Mouse (Mus musculus) embryonic facial prominence, embryonic 15.5 days (tissue): ENCODE measurements around the gene Mrpl23. TPM values are rescaled to one million over a fixed set of nuclear protein-coding genes. Genes with fewer than 3 reads are reported as not detected.
A peak's percentile ranks its signal among the peaks of the same experiment; 100 is the strongest.

Experiments
- ATAC-seq: fragments of 200-750 bp; cut with Nextera tagmentation; 2 replicates; pipeline ENCODE4 v1.8.0; 2017; ENCODE audit warnings: low read depth, moderate TSS enrichment; ENCODE audit not compliant: insufficient number of reproducible peaks, low FRiP score, low TSS enrichment
- H3K27ac ChIP-seq: fragments of 300-500 bp; sonication (generic); replicated peaks from 2 replicates; pipeline ENCODE4 v1.5.1; 2015; ENCODE audit warnings: mild to moderate bottlenecking, inconsistent platforms
- H3K27me3 ChIP-seq: fragments of 300-500 bp; sonication (generic); 2 replicates; pipeline ENCODE4 v1.6.1; 2015; ENCODE audit warnings: inconsistent platforms
- H3K36me3 ChIP-seq: fragments of 300-500 bp; sonication (generic); 2 replicates; pipeline ENCODE4 v1.6.1; 2015; ENCODE audit warnings: mild to moderate bottlenecking, inconsistent platforms
- H3K4me1 ChIP-seq: fragments of 300-500 bp; sonication (generic); 2 replicates; pipeline ENCODE4 v1.6.1; 2015; ENCODE audit warnings: inconsistent platforms
- H3K4me2 ChIP-seq: fragments of 300-500 bp; sonication (generic); replicated peaks from 2 replicates; pipeline ENCODE4 v1.6.1; 2015; ENCODE audit warnings: mild to moderate bottlenecking, inconsistent platforms
- H3K4me3 ChIP-seq: fragments of 300-500 bp; sonication (generic); replicated peaks from 2 replicates; pipeline ENCODE4 v1.5.1; 2015; ENCODE audit warnings: mild to moderate bottlenecking, inconsistent platforms
- H3K9ac ChIP-seq: fragments of 300-500 bp; sonication (generic); 2 replicates; pipeline ENCODE4 v1.6.1; 2015; ENCODE audit warnings: inconsistent platforms
- H3K9me3 ChIP-seq: fragments of 300-500 bp; sonication (generic); replicated peaks from 2 replicates; pipeline ENCODE4 v1.6.1; 2016; ENCODE audit warnings: inconsistent platforms
- WGBS: fragments of 180-500 bp; shearing (Covaris S2); methylation state at CpG from one replicate; pipeline ENCODE4 v1.1.7; 2015; 5-methylcytosine and 5-hydroxymethylcytosine counted together
- polyA plus RNA-seq: library from polyadenylated mRNA; unstranded; fragments of >200 nt; fragmentation: Nextera tagmentation; extraction: Ambion mirVana; gene quantifications from 2 replicates; pipeline ENCODE4 v1.2.1, GENCODE M21; 2015

Gene Mrpl23
- polyA plus RNA-seq, 1 experiment from 2014 or later, result 32.7 TPM

DNA sequence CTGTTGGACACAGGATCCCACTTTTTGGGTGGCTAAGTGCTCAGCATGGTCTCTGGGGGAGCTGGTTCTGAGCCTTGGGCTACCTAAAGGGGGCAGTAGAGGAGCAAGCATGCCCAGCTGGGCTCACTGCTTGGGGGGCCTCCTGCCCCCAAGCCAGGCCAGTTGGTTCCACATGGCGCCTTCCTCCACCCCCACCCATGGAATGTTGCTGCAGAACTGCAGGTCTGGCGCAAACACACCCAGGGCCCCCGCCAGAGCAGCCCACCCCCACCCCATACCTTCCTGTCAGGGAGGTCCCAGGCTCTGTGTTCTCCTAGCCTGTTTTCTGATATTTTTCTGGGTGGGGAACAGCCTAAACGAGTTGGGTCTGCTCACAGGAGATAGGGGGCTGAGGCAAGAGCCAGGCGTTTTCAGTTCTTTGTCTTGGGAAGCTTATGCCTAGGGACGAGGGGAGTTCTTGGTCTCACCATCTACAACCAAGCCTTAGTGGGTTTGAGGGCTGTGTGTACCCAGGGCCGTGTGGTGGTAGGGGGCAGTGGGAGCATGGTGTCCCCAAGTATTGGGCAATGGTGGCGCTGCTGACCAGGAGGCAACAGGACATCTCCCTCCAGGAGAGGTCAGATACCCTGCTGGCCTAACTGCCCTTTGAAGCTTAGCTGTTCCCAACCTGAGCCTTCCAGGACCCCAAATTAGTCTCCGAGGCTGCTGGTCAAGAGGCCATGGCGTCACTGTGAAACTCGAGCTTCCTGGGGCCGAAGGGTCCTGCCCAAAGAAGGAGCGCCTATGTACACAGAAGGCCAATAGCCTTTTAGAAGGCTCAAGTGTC, 20.3 kb downstream of the Mrpl23 start:
- H3K9me3 ChIP-seq, result no peaks in the 10 kb centered on the region
- 21% methylated on average over 13 of the region's 13 CpGs for WGBS
- H3K27me3 ChIP-seq, result no peaks in the 10 kb centered on the region
- H3K4me3 ChIP-seq, result no peak overlapping the region
- no peak overlapping the region for H3K4me2 ChIP-seq
- H3K9ac ChIP-seq, result no peak overlapping the region
- H3K4me1 ChIP-seq, result peaks cover 48% of the 10 kb centered on the region
- H3K27ac ChIP-seq, result peak overlapping the region; percentile 89
- H3K36me3 ChIP-seq, result no peaks in the 10 kb centered on the region
- peak; percentile 30 for ATAC-seq

DNA sequence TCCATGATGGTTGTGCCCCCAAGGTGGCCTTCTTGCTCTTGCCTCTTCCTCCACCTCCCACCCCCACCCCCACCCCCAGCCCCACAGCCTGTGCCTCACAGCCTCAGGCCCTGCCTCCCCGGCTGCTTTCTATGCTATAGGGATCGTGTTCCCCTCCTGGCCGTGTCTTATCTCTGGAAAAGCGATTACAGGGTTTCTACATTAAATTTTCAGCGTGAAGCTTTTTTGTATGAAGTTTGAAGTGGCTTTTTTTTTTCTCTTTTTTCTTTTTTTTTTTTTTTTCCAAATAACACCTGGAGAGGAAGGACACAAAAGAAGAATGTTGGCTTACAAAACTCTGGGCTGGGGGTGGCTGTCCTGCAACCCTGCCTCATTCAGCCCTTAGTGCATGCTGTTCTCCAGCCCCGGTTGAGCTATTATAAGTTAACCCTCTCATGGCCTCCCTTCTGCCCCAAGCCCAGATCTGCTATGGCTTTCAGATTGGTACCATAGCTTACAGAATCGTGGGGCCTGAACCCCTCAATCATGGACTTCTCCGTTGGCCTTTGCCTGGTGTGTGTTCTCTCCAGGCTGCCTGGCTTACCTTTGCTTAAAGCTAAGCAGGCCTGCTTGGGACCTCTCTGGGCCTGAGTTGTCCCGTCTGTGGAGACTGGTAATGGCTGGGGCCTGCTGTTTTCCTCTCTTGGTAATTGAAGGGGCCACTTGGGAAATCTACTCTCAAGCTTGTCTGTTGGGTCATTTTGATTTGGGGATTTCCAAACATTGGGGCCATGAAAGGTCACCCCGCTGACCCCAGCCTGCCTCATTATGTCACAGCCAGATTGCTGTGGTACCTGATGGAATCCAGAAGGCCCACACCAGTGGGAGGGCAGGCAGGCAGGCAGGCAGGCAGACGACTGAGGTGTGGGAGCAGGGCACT, 21.2 kb downstream of the Mrpl23 start:
- no peak overlapping the region for H3K9ac ChIP-seq
- ATAC-seq, result no peak
- no peaks in the 10 kb centered on the region for H3K27me3 ChIP-seq
- peaks cover 42% of the 10 kb centered on the region for H3K4me1 ChIP-seq
- H3K4me2 ChIP-seq, result no peak overlapping the region
- H3K36me3 ChIP-seq, result no peaks in the 10 kb centered on the region
- no peak overlapping the region for H3K4me3 ChIP-seq
- WGBS, result 17% methylated on average over 11 of the region's 11 CpGs
- H3K27ac ChIP-seq, result peak overlapping the region; percentile 89
- H3K9me3 ChIP-seq, result no peaks in the 10 kb centered on the region

DNA sequence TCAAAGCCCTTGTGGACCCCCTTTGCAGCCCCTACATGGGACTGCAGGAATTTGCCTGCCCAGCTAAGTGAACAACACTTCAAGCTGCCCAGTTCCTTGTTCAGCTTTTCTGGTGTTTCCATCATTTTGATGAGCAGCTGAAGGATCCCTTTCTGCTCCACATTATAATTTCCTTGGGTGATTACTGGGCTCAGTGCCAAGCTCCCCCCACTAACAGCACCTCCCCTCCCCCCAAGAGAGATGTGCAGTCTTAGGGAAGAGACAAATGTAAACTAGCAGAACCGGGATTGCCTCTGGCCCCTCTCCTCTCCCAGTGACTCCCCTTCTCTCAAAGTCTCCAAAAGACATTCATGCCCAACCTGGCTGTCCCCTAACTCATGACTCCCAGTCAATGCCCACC, 22.1 kb downstream of the Mrpl23 start:
- Histone ChIP-seq H3K4me2 (no peak overlapping the region), H3K4me1 (peaks cover 40% of the 10 kb centered on the region), H3K9me3 (no peaks in the 10 kb centered on the region), H3K27me3 (no peaks in the 10 kb centered on the region), H3K9ac (no peak overlapping the region), H3K4me3 (no peak overlapping the region), H3K36me3 (no peaks in the 10 kb centered on the region), H3K27ac (peak overlapping the region; percentile 89)
- no peak for ATAC-seq
- 0% methylated on average over 1 of the region's 1 CpGs for WGBS

DNA sequence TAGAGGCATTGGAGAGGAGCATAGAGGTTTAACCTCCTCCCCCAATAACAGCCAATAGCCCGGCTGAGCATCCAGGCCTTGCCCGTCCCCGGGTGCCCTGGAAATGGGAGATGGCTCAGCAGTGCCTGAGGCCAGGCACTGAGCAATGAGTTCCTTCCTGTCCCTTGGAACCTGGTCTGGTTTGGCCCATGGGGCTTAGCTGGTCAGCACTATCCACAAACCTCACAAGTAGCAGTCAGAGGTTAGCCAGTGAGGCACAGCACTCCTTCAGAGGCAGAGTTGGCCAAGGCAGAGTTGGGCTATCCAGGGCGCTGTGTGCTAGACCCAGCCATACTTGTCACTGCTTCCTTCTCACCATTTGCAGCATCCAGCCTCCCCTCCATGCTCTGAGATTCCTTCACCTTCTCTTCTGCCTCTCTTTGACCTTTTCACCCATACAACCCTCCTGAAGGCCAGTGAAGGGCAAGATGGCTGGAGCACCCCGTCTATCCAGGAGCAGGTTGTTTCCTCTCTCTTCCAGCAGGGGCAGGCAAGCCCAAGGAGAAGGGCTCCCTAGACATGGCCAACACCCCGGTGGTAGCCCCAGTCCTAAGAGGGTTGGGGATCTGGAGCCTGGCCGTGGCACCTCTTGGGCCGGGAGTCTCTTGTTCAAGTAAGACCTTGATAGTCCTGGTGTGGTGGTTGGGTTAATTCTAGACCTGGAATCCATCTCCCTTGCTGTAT, 23.0 kb downstream of the Mrpl23 start:
- 80% methylated on average over 8 of the region's 8 CpGs for WGBS
- Histone ChIP-seq H3K27ac (peak overlapping the region; percentile 89; the same call in 1 of the 2 replicates), H3K36me3 (no peaks in the 10 kb centered on the region), H3K27me3 (no peaks in the 10 kb centered on the region), H3K4me2 (no peak overlapping the region), H3K9ac (no peak overlapping the region), H3K4me3 (no peak overlapping the region), H3K4me1 (peaks cover 44% of the 10 kb centered on the region), H3K9me3 (no peaks in the 10 kb centered on the region)
- no peak for ATAC-seq

DNA sequence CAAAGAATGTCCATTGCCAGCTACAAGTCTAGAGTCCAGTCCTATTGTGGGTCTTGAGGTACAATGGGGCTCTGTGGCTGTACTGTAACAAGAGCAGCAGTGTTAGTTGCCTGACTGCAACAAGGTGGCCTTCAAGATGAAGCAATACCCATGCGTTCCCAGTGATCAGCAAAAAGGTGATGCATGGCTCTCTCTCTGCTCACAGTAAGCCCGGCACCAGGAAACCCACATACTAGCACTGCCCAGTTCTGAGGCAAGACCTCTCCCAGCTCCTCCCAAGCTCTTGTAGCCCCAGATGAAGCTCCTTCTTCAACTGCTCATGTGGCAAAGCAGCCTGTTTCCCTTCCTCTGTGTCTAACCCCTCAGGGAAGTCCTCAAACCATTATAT, 23.6 kb downstream of the Mrpl23 start:
- Histone ChIP-seq H3K27ac (no peak overlapping the region), H3K4me1 (peaks cover 46% of the 10 kb centered on the region), H3K36me3 (no peaks in the 10 kb centered on the region), H3K9ac (no peak overlapping the region), H3K9me3 (no peaks in the 10 kb centered on the region), H3K4me2 (no peak overlapping the region), H3K4me3 (no peak overlapping the region), H3K27me3 (no peaks in the 10 kb centered on the region)
- no peak for ATAC-seq
- 91% methylated on average over 2 of the region's 2 CpGs for WGBS

DNA sequence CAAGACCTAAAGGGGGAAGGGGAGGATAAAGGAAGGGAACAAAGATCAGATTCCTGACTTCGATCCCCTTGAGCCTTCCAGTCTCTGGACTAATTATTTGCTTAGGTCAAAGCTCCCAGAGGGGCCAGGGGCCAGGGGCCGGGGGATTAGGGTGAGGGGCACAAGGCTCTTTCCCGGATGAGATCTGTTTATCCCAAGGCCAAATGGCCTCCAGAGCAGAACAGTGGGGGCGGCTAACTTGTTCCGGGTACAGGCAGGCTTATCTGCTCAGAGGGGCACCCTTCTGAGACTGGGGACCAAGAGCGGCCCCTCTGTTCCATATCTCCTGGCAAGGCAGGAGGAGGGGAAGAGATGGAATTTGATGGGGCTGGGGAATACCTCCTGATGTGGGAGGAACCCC, 25.2 kb downstream of the Mrpl23 start:
- Histone ChIP-seq H3K9me3 (no peaks in the 10 kb centered on the region), H3K9ac (no peak overlapping the region), H3K27me3 (no peaks in the 10 kb centered on the region), H3K4me3 (no peak overlapping the region), H3K4me2 (no peak overlapping the region), H3K36me3 (no peaks in the 10 kb centered on the region), H3K27ac (no peak overlapping the region), H3K4me1 (peaks cover 56% of the 10 kb centered on the region)
- ATAC-seq, result no peak
- WGBS, result 49% methylated on average over 6 of the region's 6 CpGs

DNA sequence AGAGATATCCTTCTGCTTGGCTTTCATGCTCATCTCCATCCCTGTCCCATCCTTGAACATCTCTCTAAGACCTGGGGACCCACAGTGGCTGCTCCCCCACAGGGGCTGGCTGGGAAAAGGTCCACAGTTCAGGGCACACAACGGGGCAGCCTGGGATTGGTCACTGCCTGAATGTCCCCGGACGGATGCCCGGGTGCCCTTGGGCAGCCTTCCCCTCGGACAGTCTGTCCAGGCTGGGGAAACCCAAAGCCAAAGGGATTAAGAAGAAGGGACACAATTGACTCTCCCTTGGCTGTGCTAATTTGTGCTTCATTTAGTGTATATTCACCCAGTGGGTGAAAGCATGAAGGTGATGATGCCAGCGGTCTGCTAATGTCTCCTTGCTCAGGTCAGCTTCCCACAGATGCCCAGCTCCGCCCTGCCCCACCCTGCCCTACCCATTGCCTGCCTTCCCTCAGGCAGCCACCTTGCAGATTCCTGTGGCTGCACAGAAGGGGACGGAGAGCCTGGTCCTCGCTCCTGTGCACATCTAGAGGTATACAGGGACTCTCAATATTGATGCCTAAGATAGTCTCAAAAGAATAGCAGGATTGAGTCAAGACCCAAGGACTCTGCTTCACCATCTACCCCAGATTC, 26.1 kb downstream of the Mrpl23 start:
- H3K9ac ChIP-seq, result no peak overlapping the region
- H3K4me2 ChIP-seq, result no peak overlapping the region
- H3K4me1 ChIP-seq, result peaks cover 56% of the 10 kb centered on the region
- H3K27ac ChIP-seq, result no peak overlapping the region
- WGBS, result 86% methylated on average over 9 of the region's 9 CpGs
- H3K4me3 ChIP-seq, result no peak overlapping the region
- ATAC-seq, result no peak
- no peaks in the 10 kb centered on the region for H3K9me3 ChIP-seq
- no peaks in the 10 kb centered on the region for H3K27me3 ChIP-seq
- H3K36me3 ChIP-seq, result no peaks in the 10 kb centered on the region

DNA sequence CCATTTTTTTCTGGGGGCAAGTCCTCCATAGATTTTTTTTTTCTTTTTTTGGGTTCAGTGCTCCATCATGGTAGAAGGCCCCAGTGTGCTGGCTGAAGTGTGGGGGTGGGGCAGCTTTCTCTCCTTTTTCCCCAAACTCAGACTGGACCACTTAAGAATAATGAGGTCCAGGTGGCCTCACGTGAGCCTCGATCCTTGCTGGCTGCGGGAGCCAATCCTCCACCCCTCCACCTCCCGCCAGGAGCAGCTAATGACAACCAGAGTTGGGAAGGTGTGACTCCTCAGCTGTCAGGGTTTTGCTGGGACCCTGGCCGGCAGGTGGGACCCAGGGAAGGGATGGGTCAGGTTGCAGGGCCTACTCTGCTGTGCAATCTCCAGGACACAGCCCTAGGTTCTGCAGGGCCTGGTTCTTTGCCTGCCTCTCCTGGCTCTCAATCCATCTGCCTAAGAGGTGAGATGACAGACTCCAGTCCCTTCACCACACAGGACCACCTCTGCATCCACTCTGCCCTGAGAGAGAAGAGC, 27.2 kb downstream of the Mrpl23 start:
- WGBS, result 35% methylated on average over 5 of the region's 5 CpGs
- peaks cover 54% of the 10 kb centered on the region for H3K4me1 ChIP-seq

DNA sequence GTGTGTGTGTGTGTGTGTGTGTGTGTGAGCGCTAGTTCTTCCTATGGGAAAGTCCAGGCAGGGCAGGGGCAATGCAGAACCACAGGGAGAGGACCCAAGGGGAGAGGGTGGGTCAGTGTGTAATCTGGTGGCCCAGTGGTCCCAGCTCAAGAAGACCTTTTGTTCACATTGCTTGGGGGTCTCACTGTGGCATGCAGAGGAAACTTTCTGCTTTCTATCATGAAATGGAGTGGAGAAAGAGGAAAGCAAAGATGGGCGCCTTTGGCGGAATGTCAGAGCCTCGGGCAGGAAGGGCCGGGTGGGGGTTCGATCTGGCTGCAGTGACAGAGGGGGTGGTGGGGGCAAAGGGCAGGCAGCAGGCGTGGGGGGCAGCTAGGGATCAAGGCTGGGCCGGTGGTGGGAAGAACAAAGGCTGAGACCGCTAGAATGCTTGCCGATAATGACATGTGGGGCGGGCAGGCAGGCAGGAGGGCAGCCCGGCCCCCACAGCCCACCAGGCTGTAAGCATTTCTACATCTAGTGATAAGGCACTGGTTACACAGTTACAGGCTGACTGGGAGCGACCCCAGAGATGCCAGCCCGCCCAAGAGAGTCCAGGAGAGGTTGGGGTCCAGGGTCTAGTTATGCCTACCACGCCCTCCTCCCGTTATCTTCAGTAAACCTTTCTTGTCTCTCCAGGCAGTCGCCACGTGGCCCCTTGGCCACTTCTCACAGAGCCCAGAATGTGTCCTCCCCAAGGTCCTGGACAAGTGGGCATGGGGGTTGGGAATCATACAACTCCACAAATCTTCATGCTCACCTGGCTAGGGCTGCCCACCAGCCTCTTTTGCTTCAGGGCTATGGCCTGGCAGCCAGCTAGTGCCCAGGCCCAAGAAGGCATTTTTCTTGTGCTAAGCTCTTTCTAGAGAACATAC, 28.7 kb downstream of the Mrpl23 start:
- no peak for ATAC-seq
- Histone ChIP-seq H3K9me3 (no peaks in the 10 kb centered on the region), H3K36me3 (no peaks in the 10 kb centered on the region), H3K4me3 (no peak overlapping the region), H3K9ac (no peak overlapping the region), H3K4me2 (no peak overlapping the region), H3K27ac (peak overlapping the region; percentile 60; the same call in 1 of the 2 replicates), H3K4me1 (peaks cover 43% of the 10 kb centered on the region), H3K27me3 (no peaks in the 10 kb centered on the region)
- 39% methylated on average over 18 of the region's 18 CpGs for WGBS

More for the DNA sequence above, 27.2 kb downstream of the Mrpl23 start:
- Histone ChIP-seq H3K36me3 (no peaks in the 10 kb centered on the region), H3K27me3 (no peaks in the 10 kb centered on the region), H3K4me3 (no peak overlapping the region), H3K27ac (peak overlapping the region; percentile 44; the same call in 1 of the 2 replicates), H3K9me3 (no peaks in the 10 kb centered on the region), H3K9ac (no peak overlapping the region), H3K4me2 (no peak overlapping the region)
- ATAC-seq, result no peak
